ENCODE assay signal across 9 mouse cellular contexts in genomic region chr10:34198061-34198460, GRCm38 (mm10). TPM values are rescaled to one million over a fixed set of nuclear protein-coding genes. Genes with fewer than 3 reads are reported as not detected.
DNase-seq lines count a peak whose midpoint lies in the region; ATAC-seq and TF ChIP-seq lines count a peak whose summit lies in the region.
"Had no signal": no experiment of that assay in that cellular context is flagged by ENCODE, and none has a peak within 500 bp of the region (broad histone marks: within the 10 kb centered on the region; RNA-seq: fewer than 3 reads in every experiment).

No protein-coding gene starts in this region.

- peaks cover 18% of the 10 kb centered on the region for H3K4me1 ChIP-seq in heart, embryonic 11.5 days (ENCODE audit: control insufficient read depth, insufficient read depth, low read length)
- peaks cover 20% of the 10 kb centered on the region for H3K4me1 ChIP-seq in kidney, embryonic 15.5 days

- no peak for DNase-seq in gastrocnemius, adult 2 months
- no peak for DNase-seq in gastrocnemius, adult 8-10 months (ENCODE audit: low spot score in 2 of 2)
- no peak for DNase-seq in right cerebral cortex, postnatal 14 days
- DNase-seq in natural killer cell, adult 2 months (ENCODE audit: low spot score in 2 of 2), result no peak
- DNase-seq in adrenal gland, adult (ENCODE audit: inconsistent age in 2 of 2, low spot score in 1 of 2), result no peak
- DNase-seq: cerebellum, postnatal 36 days had no signal

- H3K79me2 ChIP-seq in macrophage (ENCODE audit: inconsistent target), result peaks cover 98% of the 10 kb centered on the region

- H3K4me2 ChIP-seq in heart, embryonic 11.5 days, result peak overlapping the region; percentile 14; the same call in 1 of the 2 replicates
- 0 out of 2 replicates have a peak overlapping the region, but pooled peaks have one; percentile 7 for H3K4me2 ChIP-seq in kidney, embryonic 15.5 days

- no peaks in the 10 kb centered on the region for H3K36me3 ChIP-seq in heart, embryonic 11.5 days (ENCODE audit: control insufficient read depth, insufficient read depth, low read length)
- no peaks in the 10 kb centered on the region for H3K36me3 ChIP-seq in kidney, embryonic 15.5 days
- no peaks in the 10 kb centered on the region for H3K36me3 ChIP-seq in macrophage (ENCODE audit: inconsistent target)

- 27% methylated on average over 3 of the region's 3 CpGs for WGBS in heart, embryonic 11.5 days (ENCODE audit: insufficient replicate concordance)
- 29% methylated on average over 3 of the region's 3 CpGs for WGBS in kidney, embryonic 15.5 days
- 2% methylated on average over 3 of the region's 3 CpGs for WGBS in macrophage (ENCODE audit: missing documents)

- ATAC-seq in heart, embryonic 11.5 days (replicated peaks; ENCODE audit: insufficient number of reproducible peaks, low FRiP score, low TSS enrichment), result 0 out of 2 replicates have a peak, but pooled peaks have one; percentile 26
- peak; percentile 88 for ATAC-seq in kidney, embryonic 15.5 days (replicated peaks; ENCODE audit: low FRiP score)

- H3K27me3 ChIP-seq in heart, embryonic 11.5 days (ENCODE audit: control insufficient read depth, insufficient read depth, low read length), result no peaks in the 10 kb centered on the region
- no peaks in the 10 kb centered on the region for H3K27me3 ChIP-seq in kidney, embryonic 15.5 days

- H3K4me3 ChIP-seq in gastrocnemius, adult 2 months, result no peak overlapping the region
- H3K4me3 ChIP-seq in heart, embryonic 11.5 days (ENCODE audit: low read depth, low read length), result no peak overlapping the region
- no peak overlapping the region for H3K4me3 ChIP-seq in kidney, embryonic 15.5 days (replicated peaks)
- no peak overlapping the region for H3K4me3 ChIP-seq in macrophage (ENCODE audit: inconsistent target)

- no peak for TF ChIP-seq CTCF in gastrocnemius, adult 2 months (IDR thresholded peaks at IDR 0.05)

- H3K27ac ChIP-seq in gastrocnemius, adult 2 months, result 0 out of 2 replicates have a peak overlapping the region, but pooled peaks have one; percentile 31
- peak overlapping the region; percentile 7; the same call in 1 of the 2 replicates for H3K27ac ChIP-seq in heart, embryonic 11.5 days (ENCODE audit: low read depth, low read length)
- H3K27ac ChIP-seq in kidney, embryonic 15.5 days, result peak overlapping the region; percentile 71
- peak overlapping the region; percentile 91 for H3K27ac ChIP-seq in macrophage

- intact Hi-C loops in gastrocnemius, adult 2 months (cut with DNase I), result no loop called here

- H3K9ac ChIP-seq in heart, embryonic 11.5 days (ENCODE audit: low read depth, low read length), result no peak overlapping the region
- no peak overlapping the region for H3K9ac ChIP-seq in kidney, embryonic 15.5 days

- H3K9me3 ChIP-seq in heart, embryonic 11.5 days (replicated peaks; ENCODE audit: control insufficient read depth, low read length), result no peaks in the 10 kb centered on the region; the same call in 1 of the 2 replicates
- 0 out of 2 replicates have a peak, but pooled peaks cover 3% of the 10 kb centered on the region for H3K9me3 ChIP-seq in kidney, embryonic 15.5 days (replicated peaks)

RNA-seq across cellular contexts. Expression of gene Dse, which starts 9.5 kb away (rescaled TPM):
- 1 to 10 TPM; 4.2 to 4.5 TPM for total RNA-seq in gastrocnemius, adult 2 months (2021)
- 1 to 10 TPM; 2.4 to 3.9 (median 2.9) TPM for total RNA-seq in gastrocnemius, adult 8-10 months (2022)
- polyA plus RNA-seq in heart, embryonic 11.5 days (2014; fragmentation: Nextera tagmentation; extraction: Ambion mirVana), result 21.3 and 23.2 TPM in 2 replicates
- polyA plus RNA-seq in kidney, embryonic 15.5 days (2015; fragmentation: Nextera tagmentation; extraction: Ambion mirVana), result 22.2 and 23.5 TPM in 2 replicates
- total RNA-seq in macrophage (2018; cell fraction: chromatin; rRNA removed), result 100 to 1,000 TPM; 111 to 566 (median 290) TPM
- 100 to 1,000 TPM; 101 to 200 (median 136) TPM for total RNA-seq in macrophage (2018; cell fraction: cytosol; rRNA removed)
- total RNA-seq in macrophage (2018; cell fraction: nucleus; rRNA removed), result 100 to 1,000 TPM; 148 to 576 (median 332) TPM
- polyA plus RNA-seq in macrophage (2018), result 52.7 to 100 TPM (median 77.5 TPM) in 3 replicates

Comparison
In these comparisons a context has a peak if more than half of its experiments do, and no peak if none do; other contexts are left out.
1. H3K27ac ChIP-seq: peak in every context shown above with its lines; median percentile 91 in macrophage; 71 in kidney, embryonic 15.5 days; 31 in gastrocnemius, adult 2 months; 7 in heart, embryonic 11.5 days.